Mouse (Mus musculus) CH12.LX (cell line): ENCODE results near the gene Pfn1. TPM values are rescaled to one million over a fixed set of nuclear protein-coding genes. Genes with fewer than 3 reads are reported as not detected.
A peak's percentile ranks its signal among the peaks of the same experiment; 100 is the strongest.

ENCODE experiments used
- DNase-seq: peaks from one replicate; pipeline ENCODE4 v3.0.0-alpha.2; 2013; ENCODE audit errors: extremely low read depth
- H3K27ac ChIP-seq: 2 replicates; pipeline ENCODE4 v1.5.1; 2012; ENCODE audit warnings: low read depth, mild to moderate bottlenecking, control low read depth, moderate library complexity; ENCODE audit not compliant: insufficient read depth
- H3K27me3 ChIP-seq: replicated peaks from 2 replicates; pipeline ENCODE3; 2012; ENCODE audit warnings: inconsistent platforms
- H3K36me3 ChIP-seq, 2 experiments: replicated peaks in 1 of 2; 2 replicates each; pipeline versions ENCODE3 to v1.6.1; 2012; ENCODE audit warnings: inconsistent platforms in 1 of 2, low read length in 1 of 2, mild to moderate bottlenecking in 1 of 2, mixed read lengths in 1 of 2, moderate library complexity in 1 of 2; ENCODE audit not compliant: control insufficient read depth in 1 of 2, insufficient read depth in 1 of 2
- H3K4me1 ChIP-seq, 2 experiments: 2 replicates each; pipeline ENCODE4 v1.6.1; 2012; ENCODE audit warnings: inconsistent platforms in 1 of 2, moderate library complexity in 1 of 2; ENCODE audit not compliant: insufficient read depth in 2 of 2, control insufficient read depth in 1 of 2
- H3K4me2 ChIP-seq: 2 replicates; pipeline ENCODE4 v1.6.1; 2012; ENCODE audit warnings: low read depth, mild to moderate bottlenecking, control low read depth; ENCODE audit not compliant: poor library complexity, insufficient read depth, severe bottlenecking
- H3K4me3 ChIP-seq, 3 experiments: fragments of 150-350 bp in 1 of 3; sonication (generic) in 1 of 3; replicated peaks in 1 of 3; 2 replicates each; pipeline versions ENCODE3 to v1.5.1; 2011 to 2012; ENCODE audit warnings: low read depth in 2 of 3, low read length in 2 of 3, mild to moderate bottlenecking in 2 of 3, moderate library complexity in 2 of 3, control low read depth in 1 of 3, improper control_type of control experiment in 1 of 3, inconsistent platforms in 1 of 3, mixed read lengths in 1 of 3; ENCODE audit not compliant: poor library complexity in 1 of 3
- H3K79me2 ChIP-seq: replicated peaks from 2 replicates; pipeline ENCODE4 v1.6.1; 2012; ENCODE audit warnings: mild to moderate bottlenecking, moderate library complexity; ENCODE audit not compliant: control insufficient read depth, poor library complexity, insufficient read depth, severe bottlenecking; ENCODE audit errors: extremely low read depth
- H3K9ac ChIP-seq: 2 replicates; pipeline ENCODE4 v1.6.1; 2012; ENCODE audit warnings: low read depth, mild to moderate bottlenecking, control low read depth, moderate library complexity; ENCODE audit not compliant: insufficient read depth
- H3K9me3 ChIP-seq: replicated peaks from 2 replicates; pipeline ENCODE3; 2012; ENCODE audit warnings: low read length, inconsistent platforms, mixed read lengths
- BHLHE40 ChIP-seq: IDR thresholded peaks from 2 replicates; pipeline ENCODE4 v1.6.1; 2011; ENCODE audit warnings: mild to moderate bottlenecking, low read depth, low read length, improper control_type of control experiment
- CHD1 ChIP-seq: IDR thresholded peaks from 2 replicates; pipeline ENCODE4 v1.6.1; 2012; ENCODE audit warnings: low read depth, low read length, improper control_type of control experiment, inconsistent platforms
- CHD2 ChIP-seq: IDR thresholded peaks from 2 replicates; pipeline ENCODE4 v1.6.1; 2011; ENCODE audit warnings: low read length, improper control_type of control experiment
- CTCF ChIP-seq, 2 experiments: IDR thresholded peaks in 1 of 2; conservative IDR thresholded peaks in 1 of 2; 2 replicates each; pipeline ENCODE4 v1.5.1; 2011 to 2012; ENCODE audit warnings: low read depth in 2 of 2, low read length in 2 of 2, improper control_type of control experiment in 1 of 2, inconsistent platforms in 1 of 2, mild to moderate bottlenecking in 1 of 2, moderate library complexity in 1 of 2
- ETS1 ChIP-seq: conservative IDR thresholded peaks from 2 replicates; pipeline ENCODE4 v1.6.1; 2012; ENCODE audit warnings: low read depth, mild to moderate bottlenecking, inconsistent platforms, low read length, improper control_type of control experiment, moderate library complexity
- MAX ChIP-seq: IDR thresholded peaks from 2 replicates; pipeline ENCODE4 v1.6.1; 2011; ENCODE audit warnings: low read length, improper control_type of control experiment
- PAX5 ChIP-seq: IDR thresholded peaks from 2 replicates; pipeline ENCODE4 v1.6.1; 2012; ENCODE audit warnings: low read length, inconsistent platforms, mixed read lengths
- POLR2A ChIP-seq: IDR thresholded peaks from 2 replicates; pipeline ENCODE4 v1.6.1; 2011; ENCODE audit warnings: low read depth, mild to moderate bottlenecking, improper control_type of control experiment, low read length
- POLR2AphosphoS2 ChIP-seq: IDR thresholded peaks from 2 replicates; pipeline ENCODE4 v1.6.1; 2011; ENCODE audit warnings: low read depth, low read length, improper control_type of control experiment
- RAD21 ChIP-seq: IDR thresholded peaks from 2 replicates; pipeline ENCODE4 v1.6.1; 2011; ENCODE audit warnings: low read depth, mild to moderate bottlenecking, low read length, improper control_type of control experiment, moderate library complexity
- SIN3A ChIP-seq: IDR thresholded peaks from 2 replicates; pipeline ENCODE4 v1.6.1; 2012; ENCODE audit warnings: low read length, improper control_type of control experiment, inconsistent platforms
- SMC3 ChIP-seq: IDR thresholded peaks from 2 replicates; pipeline ENCODE4 v1.6.1; 2011; ENCODE audit warnings: low read depth, low read length, improper control_type of control experiment
- TBP ChIP-seq: conservative IDR thresholded peaks from 2 replicates; pipeline ENCODE4 v1.6.1; 2011; ENCODE audit warnings: low read depth, low read length, improper control_type of control experiment
- ZC3H11A ChIP-seq: IDR thresholded peaks from 2 replicates; pipeline ENCODE4 v1.6.1; 2012; ENCODE audit warnings: low read depth, mild to moderate bottlenecking, inconsistent platforms, low read length, improper control_type of control experiment
- ZKSCAN1 ChIP-seq: IDR thresholded peaks from 2 replicates; pipeline ENCODE4 v1.6.1; 2012; ENCODE audit warnings: low read depth, inconsistent platforms, low read length, improper control_type of control experiment, borderline replicate concordance
- ZNF384 ChIP-seq: IDR thresholded peaks from 2 replicates; pipeline ENCODE4 v1.6.1; 2012; ENCODE audit warnings: low read depth, low read length, improper control_type of control experiment, inconsistent platforms
- dilution Hi-C: fragments of 300-500 bp; cut with MboI; formaldehyde crosslinking; loops from 2 replicates; pipeline ENCODE4 v1.14.3; 2020; ENCODE audit warnings: low sequenced_read_pairs; ENCODE audit not compliant: extremely low pct_unique_long_range_greater_than_20kb, extremely low pct_ligation_motif_present
- in situ Hi-C: fragments of 300-500 bp; cut with MboI; formaldehyde crosslinking; loops from 3 replicates; pipeline ENCODE4 v1.14.3; 2019; ENCODE audit warnings: low sequenced_read_pairs, low pct_ligation_motif_present, low pct_unique_long_range_greater_than_20kb, mixed read lengths
- polyA plus RNA-seq: library from polyadenylated mRNA; unstranded; fragments of >175 nt; gene quantifications from 2 replicates; pipeline ENCODE4 v1.2.1, GENCODE M21; 2012; ENCODE audit warnings: low read depth; ENCODE audit not compliant: insufficient read length
- total RNA-seq, 2 experiments: library from RNA; depleted of rRNA; stranded (reverse); fragments of 300-350 nt in 1 of 2; fragments of >200 nt in 1 of 2; gene quantifications; 2 replicates each; pipeline ENCODE4 v1.2.3; 2012 to 2014

Gene Pfn1
- total and polyA plus RNA-seq, 3 experiments, result 844 to 2,624 (median 1,045) TPM

- H3K4me3 ChIP-seq, result no peak overlapping the region
- no peak for DNase-seq
- no peaks in the 10 kb centered on the region for H3K9me3 ChIP-seq
- no peaks in the 10 kb centered on the region for H3K79me2 ChIP-seq
- H3K9ac ChIP-seq, result no peak overlapping the region
- H3K27me3 ChIP-seq, result no peaks in the 10 kb centered on the region
- no peak overlapping the region for H3K27ac ChIP-seq
- no peak overlapping the region for H3K4me2 ChIP-seq
- in situ Hi-C loops (loop anchor here (5.0 kb wide), 1 partner anchor 122 kb away; no protein-coding TSS in a partner anchor), dilution Hi-C loops (no loop called here)
- TF ChIP-seq POLR2AphosphoS2 (no peak), BHLHE40 (no peak), ZNF384 (no peak), SIN3A (no peak), TBP (no peak)
- H3K4me1 ChIP-seq, result peaks cover 0 to 8% of the 10 kb centered on the region in 2 experiments; a peak in 2 of 4 replicates
- H3K36me3 ChIP-seq, result no peaks in the 10 kb centered on the region
Measured at GRCm38 (mm10) chr11:70630129-70630528, 24.3 kb downstream of the Pfn1 start.

- DNase-seq, result peak; percentile 31
- H3K27ac ChIP-seq, result no peak overlapping the region
- no peak overlapping the region for H3K4me2 ChIP-seq
- dilution Hi-C loops (no loop called here), in situ Hi-C loops (no loop called here)
- no peaks in the 10 kb centered on the region for H3K27me3 ChIP-seq
- peaks cover 0 to 8% of the 10 kb centered on the region in 2 experiments; a peak in 2 of 4 replicates for H3K4me1 ChIP-seq
- H3K4me3 ChIP-seq, result no peak overlapping the region
- H3K36me3 ChIP-seq, result no peaks in the 10 kb centered on the region
- peak; percentile 72 for TF ChIP-seq SMC3
- TF ChIP-seq ZKSCAN1, result no peak
- peak; percentile 50 for TF ChIP-seq ZC3H11A
- TF ChIP-seq RAD21, result peak; percentile 63
- peak in 1 of 2 experiments; percentile 70; a peak in 2 of 4 replicates for TF ChIP-seq CTCF (conservative IDR thresholded peaks at IDR 0.05 in 1 of 2, IDR thresholded peaks at IDR 0.05 in 1 of 2; ENCODE audit: low read depth in 2 of 2, low read length in 2 of 2)
- TF ChIP-seq CHD1, result no peak
- H3K79me2 ChIP-seq, result no peaks in the 10 kb centered on the region
- H3K9ac ChIP-seq, result no peak overlapping the region
- no peaks in the 10 kb centered on the region for H3K9me3 ChIP-seq
Measured at GRCm38 (mm10) chr11:70629557-70629956, 24.9 kb downstream of the Pfn1 start.

GRCm38 (mm10) chr11:70628431-70628830, 26.0 kb downstream of the Pfn1 start:
- H3K4me1 ChIP-seq, result peaks cover 0 to 8% of the 10 kb centered on the region in 2 experiments; a peak in 2 of 4 replicates
- dilution Hi-C loops, result no loop called here
- DNase-seq, result no peak
- H3K9me3 ChIP-seq, result no peaks in the 10 kb centered on the region
- in situ Hi-C loops, result no loop called here
- no peak overlapping the region for H3K4me2 ChIP-seq
- TF ChIP-seq MAX (no peak), TBP (no peak), POLR2A (no peak), CTCF (conservative IDR thresholded peaks at IDR 0.05 in 1 of 2, IDR thresholded peaks at IDR 0.05 in 1 of 2; ENCODE audit: low read depth in 2 of 2, low read length in 2 of 2) (no peak), ETS1 (no peak), PAX5 (no peak), CHD2 (no peak)
- no peak overlapping the region for H3K4me3 ChIP-seq
- H3K79me2 ChIP-seq, result no peaks in the 10 kb centered on the region
- no peaks in the 10 kb centered on the region for H3K27me3 ChIP-seq
- H3K9ac ChIP-seq, result no peak overlapping the region
- no peak overlapping the region for H3K27ac ChIP-seq
- no peaks in the 10 kb centered on the region for H3K36me3 ChIP-seq
